Mouse (Mus musculus): ENCODE results near the gene Rpgr.

DNA sequence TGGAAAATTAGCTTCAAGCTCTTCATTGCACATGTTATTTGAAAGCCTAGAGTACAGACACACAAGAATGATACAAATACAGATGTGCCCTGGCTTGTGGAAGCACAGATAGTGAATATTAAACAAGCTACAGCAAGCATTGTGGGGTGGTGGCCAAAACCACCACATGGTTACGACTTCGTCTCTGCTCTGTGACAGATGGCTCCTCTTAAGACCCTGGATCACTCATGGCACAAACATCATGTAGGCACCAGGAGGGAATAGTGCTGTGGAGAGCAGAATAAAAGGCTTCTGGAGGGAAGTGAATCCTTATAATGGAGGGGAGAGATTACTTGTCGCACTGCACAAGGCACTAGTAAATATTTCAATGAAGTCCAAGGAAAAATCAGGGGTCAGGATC, 120.9 kb downstream of the Rpgr start:
- no peak for TF ChIP-seq CTCF (IDR thresholded peaks at IDR 0.05; ENCODE audit: borderline replicate concordance, insufficient read depth, low read depth, low read length)
- TF ChIP-seq POLR2A (IDR thresholded peaks at IDR 0.05; ENCODE audit: borderline replicate concordance, insufficient read depth, low read length), result no peak
